Mouse (Mus musculus) myocyte (in vitro differentiated cells): ENCODE measurements around the gene Ttc28. TPM values are rescaled to one million over a fixed set of nuclear protein-coding genes. Genes with fewer than 3 reads are reported as not detected.

ENCODE experiments used
- H3K27me3 ChIP-seq: one replicate; pipeline ENCODE4 v1.6.1; 2011; ENCODE audit not compliant: control insufficient read depth, insufficient read depth, insufficient read length
- H3K36me3 ChIP-seq: one replicate; pipeline ENCODE4 v1.6.1; 2011; ENCODE audit not compliant: control insufficient read depth, insufficient read depth
- H3K4me2 ChIP-seq: one replicate; pipeline ENCODE4 v1.6.1; 2011; ENCODE audit warnings: low read depth, control low read depth
- H3K4me3 ChIP-seq: one replicate; pipeline ENCODE4 v1.5.1; 2011; ENCODE audit warnings: mild to moderate bottlenecking, control low read depth, moderate library complexity
- H3K79me2 ChIP-seq: one replicate; pipeline ENCODE4 v1.6.1; 2011; ENCODE audit not compliant: control insufficient read depth, insufficient read depth
- H3ac ChIP-seq: one replicate; pipeline ENCODE4 v1.6.1; 2011; ENCODE audit not compliant: control insufficient read depth, insufficient read length
- CEBPB ChIP-seq: IDR thresholded peaks from 2 replicates; pipeline ENCODE4 v1.6.1; 2011; ENCODE audit warnings: mild to moderate bottlenecking, moderate library complexity; ENCODE audit not compliant: poor library complexity, insufficient read depth, severe bottlenecking
- E2F4 ChIP-seq: IDR thresholded peaks from one replicate; pipeline ENCODE4 v1.6.1; 2011; ENCODE audit warnings: mild to moderate bottlenecking, control low read depth, moderate library complexity; ENCODE audit not compliant: insufficient read depth
- MAX ChIP-seq: IDR thresholded peaks from one replicate; pipeline ENCODE4 v1.6.1; 2011; ENCODE audit warnings: low read depth, mild to moderate bottlenecking, control low read depth
- MYOD1 ChIP-seq, 3 experiments: IDR thresholded peaks; one replicate each; pipeline ENCODE4 v1.6.1; 2011; ENCODE audit warnings: control low read depth in 2 of 3, low read depth in 2 of 3, mild to moderate bottlenecking in 2 of 3, moderate library complexity in 1 of 3; ENCODE audit not compliant: insufficient read length in 2 of 3, control insufficient read depth in 1 of 3
- MYOG ChIP-seq, 3 experiments: IDR thresholded peaks; one replicate each; pipeline ENCODE4 v1.6.1; 2011; ENCODE audit warnings: control low read depth in 2 of 3, low read depth in 2 of 3, mild to moderate bottlenecking in 2 of 3; ENCODE audit not compliant: insufficient read length in 2 of 3, control insufficient read depth in 1 of 3, insufficient read depth in 1 of 3
- POLR2A ChIP-seq: IDR thresholded peaks from one replicate; pipeline ENCODE4 v1.6.1; 2011; ENCODE audit warnings: low read depth, mild to moderate bottlenecking, control low read depth, moderate library complexity; ENCODE audit not compliant: insufficient read length
- POLR2AphosphoS2 ChIP-seq: IDR thresholded peaks from one replicate; pipeline ENCODE4 v1.6.1; 2011; ENCODE audit warnings: low read depth, control low read depth; ENCODE audit not compliant: insufficient read length
- REST ChIP-seq: IDR thresholded peaks from one replicate; pipeline ENCODE4 v1.6.1; 2011; ENCODE audit warnings: mild to moderate bottlenecking, control low read depth, moderate library complexity; ENCODE audit not compliant: insufficient read depth, insufficient read length
- SRF ChIP-seq: IDR thresholded peaks from one replicate; pipeline ENCODE4 v1.6.1; 2011; ENCODE audit warnings: low read depth; ENCODE audit not compliant: control insufficient read depth, insufficient read length
- TCF12 ChIP-seq: IDR thresholded peaks from one replicate; pipeline ENCODE4 v1.6.1; 2011; ENCODE audit warnings: mild to moderate bottlenecking, control low read depth; ENCODE audit not compliant: poor library complexity, insufficient read depth, severe bottlenecking
- TCF3 ChIP-seq: IDR thresholded peaks from one replicate; pipeline ENCODE4 v1.6.1; 2011; ENCODE audit warnings: low read depth, control low read depth; ENCODE audit not compliant: insufficient read length
- USF1 ChIP-seq: IDR thresholded peaks from one replicate; pipeline ENCODE4 v1.6.1; 2011; ENCODE audit warnings: low read depth, mild to moderate bottlenecking, control low read depth, moderate library complexity
- polyA plus RNA-seq: library from polyadenylated mRNA; unstranded; fragments of >200 nt; fragmentation: generic; extraction: Trizol; gene quantifications from one replicate; pipeline ENCODE4 v1.2.1, GENCODE M21; 2012; ENCODE audit warnings: missing spikeins

Gene Ttc28
- polyA plus RNA-seq, 1 experiment, result 8.5 TPM

GRCm38 (mm10) chr5:111300776-111301175 lies 421.2 kb downstream of the Ttc28 start:
- Histone ChIP-seq H3K79me2 (no peaks in the 10 kb centered on the region), H3K4me2 (no peak overlapping the region), H3K27me3 (peaks cover 33% of the 10 kb centered on the region), H3K36me3 (no peaks in the 10 kb centered on the region), H3ac (no peak overlapping the region), H3K4me3 (no peak overlapping the region)
- no peak for TF ChIP-seq POLR2A
- TF ChIP-seq CEBPB, result no peak
- TF ChIP-seq MYOG (IDR thresholded peaks at IDR 0.05; ENCODE audit: control insufficient read depth in 1 of 3, insufficient read depth in 1 of 3, insufficient read length in 2 of 3, low read depth in 2 of 3), result no peak
- TF ChIP-seq TCF12, result no peak
- no peak for TF ChIP-seq POLR2AphosphoS2
- TF ChIP-seq MYOD1 (IDR thresholded peaks at IDR 0.05; ENCODE audit: control insufficient read depth in 1 of 3, insufficient read length in 2 of 3, low read depth in 2 of 3), result no peak
- no peak for TF ChIP-seq USF1
- no peak for TF ChIP-seq MAX
- TF ChIP-seq TCF3, result no peak

GRCm38 (mm10) chr5:111301736-111302135 lies 422.1 kb downstream of the Ttc28 start:
- Histone ChIP-seq H3K36me3 (no peaks in the 10 kb centered on the region), H3ac (no peak overlapping the region), H3K4me3 (no peak overlapping the region), H3K27me3 (peaks cover 33% of the 10 kb centered on the region), H3K4me2 (no peak overlapping the region), H3K79me2 (no peaks in the 10 kb centered on the region)
- TF ChIP-seq POLR2A, result no peak
- TF ChIP-seq MYOG (IDR thresholded peaks at IDR 0.05; ENCODE audit: control insufficient read depth in 1 of 3, insufficient read depth in 1 of 3, insufficient read length in 2 of 3, low read depth in 2 of 3), result no peak
- no peak for TF ChIP-seq TCF12
- TF ChIP-seq E2F4, result no peak
- TF ChIP-seq TCF3, result no peak
- TF ChIP-seq POLR2AphosphoS2, result no peak
- no peak for TF ChIP-seq USF1
- TF ChIP-seq SRF, result no peak
- no peak for TF ChIP-seq MYOD1 (IDR thresholded peaks at IDR 0.05; ENCODE audit: control insufficient read depth in 1 of 3, insufficient read length in 2 of 3, low read depth in 2 of 3)
- TF ChIP-seq MAX, result no peak
- TF ChIP-seq CEBPB, result no peak

- Histone ChIP-seq H3ac (no peak overlapping the region), H3K36me3 (no peaks in the 10 kb centered on the region), H3K4me2 (no peak overlapping the region), H3K4me3 (no peak overlapping the region), H3K27me3 (peaks cover 30% of the 10 kb centered on the region), H3K79me2 (no peaks in the 10 kb centered on the region)
- TF ChIP-seq TCF3 (no peak), E2F4 (no peak), USF1 (no peak), MYOD1 (IDR thresholded peaks at IDR 0.05; ENCODE audit: control insufficient read depth in 1 of 3, insufficient read length in 2 of 3, low read depth in 2 of 3) (no peak), POLR2AphosphoS2 (no peak)
These were observed 425.1 kb downstream of the Ttc28 start for GRCm38 (mm10) chr5:111304730-111305129.

GRCm38 (mm10) chr5:111310185-111310584 lies 430.6 kb downstream of the Ttc28 start:
- Histone ChIP-seq H3K4me3 (no peak overlapping the region), H3K79me2 (no peaks in the 10 kb centered on the region)

GRCm38 (mm10) chr5:111313833-111314232 lies 434.2 kb downstream of the Ttc28 start:
- Histone ChIP-seq H3K36me3 (no peaks in the 10 kb centered on the region), H3K27me3 (peaks cover 14% of the 10 kb centered on the region), H3K79me2 (no peaks in the 10 kb centered on the region), H3K4me2 (no peak overlapping the region), H3K4me3 (no peak overlapping the region), H3ac (no peak overlapping the region)
- TF ChIP-seq MAX, result no peak
- TF ChIP-seq MYOG (IDR thresholded peaks at IDR 0.05; ENCODE audit: control insufficient read depth in 1 of 3, insufficient read depth in 1 of 3, insufficient read length in 2 of 3, low read depth in 2 of 3), result no peak
- no peak for TF ChIP-seq POLR2AphosphoS2
- no peak for TF ChIP-seq REST
- TF ChIP-seq SRF, result no peak
- no peak for TF ChIP-seq USF1
- no peak for TF ChIP-seq POLR2A
- TF ChIP-seq MYOD1 (IDR thresholded peaks at IDR 0.05; ENCODE audit: control insufficient read depth in 1 of 3, insufficient read length in 2 of 3, low read depth in 2 of 3), result no peak
- TF ChIP-seq CEBPB, result no peak
- no peak for TF ChIP-seq TCF3
- no peak for TF ChIP-seq E2F4
- no peak for TF ChIP-seq TCF12

More at GRCm38 (mm10) chr5:111310185-111310584, 430.6 kb downstream of the Ttc28 start:
- TF ChIP-seq SRF (no peak), REST (no peak), E2F4 (no peak), USF1 (no peak), MAX (no peak), POLR2A (no peak)
- no peaks in the 10 kb centered on the region for H3K36me3 ChIP-seq
- no peak overlapping the region for H3K4me2 ChIP-seq
- H3K27me3 ChIP-seq, result peaks cover 13% of the 10 kb centered on the region
- H3ac ChIP-seq, result no peak overlapping the region
